Mouse (Mus musculus) urinary bladder, adult 2 months (tissue): ENCODE data around the gene Klhl12. TPM values are rescaled to one million over a fixed set of nuclear protein-coding genes. Genes with fewer than 3 reads are reported as not detected.
"Not testable (repeated sequence)": the region's sequence is repeated elsewhere in the genome, so short reads cannot be mapped to it uniquely, and the experiment has no call there.

ENCODE experiments used
- DNase-seq: peaks from one replicate; pipeline ENCODE4 v3.0.0; 2022; ENCODE audit warnings: low spot score
- polyA plus RNA-seq: library from polyadenylated mRNA; depleted of rRNA; stranded (reverse); fragments of >200 nt; gene quantifications from 2 replicates; pipeline ENCODE4 v1.2.3, GENCODE M21; 2012

Gene Klhl12
- polyA plus RNA-seq, 1 experiment, result 15.2 TPM

- not testable (repeated sequence) for DNase-seq
Measured at GRCm38 (mm10) chr1:134448537-134448936, 6.8 kb upstream of the Klhl12 start.

- DNase-seq, result no peak
Measured at GRCm38 (mm10) chr1:134450201-134450600, 5.1 kb upstream of the Klhl12 start.

DNA sequence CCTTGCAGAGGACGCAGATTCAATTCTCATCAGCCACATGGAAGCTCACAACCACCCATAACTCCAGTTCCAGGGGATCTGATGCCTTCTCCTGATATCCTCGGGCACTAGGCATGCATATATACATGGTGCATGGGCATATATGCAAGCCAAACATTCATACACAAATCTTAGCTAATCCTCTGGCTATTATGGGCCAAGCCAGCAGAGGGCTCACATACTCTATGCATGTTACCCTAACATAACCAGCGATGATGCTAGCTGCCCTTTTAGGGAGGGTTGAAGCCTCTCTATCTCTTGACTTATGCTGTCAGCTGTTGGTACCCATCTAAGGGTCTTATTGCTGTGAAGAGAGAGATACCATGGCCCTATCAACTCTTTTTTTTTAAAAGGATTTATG, 4.3 kb upstream of the Klhl12 start:
- DNase-seq, result no peak

DNA sequence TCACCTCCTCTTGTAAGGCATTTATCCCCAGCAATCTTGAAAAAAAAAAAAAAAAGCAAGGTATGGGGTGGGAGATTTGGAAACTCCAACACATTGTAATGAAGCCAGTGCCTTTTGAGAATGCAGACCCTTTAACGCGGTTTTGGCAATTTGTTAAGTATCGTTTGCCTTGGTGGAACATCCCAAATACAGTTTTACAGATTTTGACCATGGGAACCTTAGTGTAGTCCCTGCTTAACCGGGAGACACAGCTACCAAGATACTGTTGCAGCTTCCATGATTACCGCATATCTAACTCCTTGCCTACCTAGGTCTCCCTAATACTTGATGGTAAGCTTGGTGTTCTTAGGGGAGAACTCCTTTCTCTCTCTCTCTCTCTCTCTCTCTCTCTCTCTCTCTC, 729 bp downstream of the Klhl12 start:
- no peak for DNase-seq

DNA sequence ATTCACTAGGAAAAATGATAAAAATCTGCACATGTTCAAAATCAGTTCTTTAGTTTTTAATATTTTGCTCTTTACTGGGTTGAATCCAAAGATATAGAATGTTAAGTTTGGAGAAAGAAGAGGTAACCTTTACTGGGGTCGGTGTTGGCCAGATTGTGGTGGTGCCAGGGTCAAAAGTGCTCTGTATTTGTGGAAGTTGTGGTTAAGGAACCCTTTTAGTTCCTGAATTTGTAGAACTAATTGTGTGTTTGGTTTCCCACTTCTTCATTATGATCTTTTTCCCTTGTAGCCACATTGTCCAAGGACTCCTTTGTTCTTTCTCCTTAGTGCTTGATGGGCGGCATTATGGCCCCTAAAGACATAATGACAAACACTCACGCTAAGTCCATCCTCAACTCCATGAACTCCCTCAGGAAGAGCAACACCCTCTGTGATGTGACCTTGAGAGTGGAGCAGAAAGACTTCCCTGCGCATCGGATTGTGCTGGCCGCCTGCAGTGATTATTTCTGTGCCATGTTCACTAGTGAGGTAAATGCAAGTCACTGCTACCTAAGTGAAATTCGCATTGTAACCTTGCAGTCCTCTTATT, 2.9 kb downstream of the Klhl12 start:
- DNase-seq, result no peak

GRCm38 (mm10) chr1:134460294-134461284, 5.3 kb downstream of the Klhl12 start:
- no peak for DNase-seq

DNA sequence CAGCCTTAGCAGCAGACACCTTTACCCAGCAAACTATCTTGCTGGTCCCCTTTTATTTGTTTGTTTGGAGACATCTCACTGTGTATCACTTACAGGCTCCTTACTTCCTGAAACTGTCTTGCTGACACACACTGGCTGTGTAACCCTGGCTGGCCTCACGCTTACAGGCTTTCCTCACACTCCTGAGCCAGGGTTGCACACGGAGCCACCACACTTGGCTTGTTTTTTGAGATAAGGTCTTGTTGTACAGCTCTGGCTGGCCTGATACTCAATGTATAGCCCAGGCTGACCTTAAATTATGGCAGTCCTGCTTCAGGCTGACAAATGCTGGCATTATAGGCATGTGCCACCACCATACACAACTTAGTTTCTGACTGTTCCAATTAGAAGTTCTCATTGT, 29.3 kb downstream of the Klhl12 start:
- DNase-seq, result no peak

DNA sequence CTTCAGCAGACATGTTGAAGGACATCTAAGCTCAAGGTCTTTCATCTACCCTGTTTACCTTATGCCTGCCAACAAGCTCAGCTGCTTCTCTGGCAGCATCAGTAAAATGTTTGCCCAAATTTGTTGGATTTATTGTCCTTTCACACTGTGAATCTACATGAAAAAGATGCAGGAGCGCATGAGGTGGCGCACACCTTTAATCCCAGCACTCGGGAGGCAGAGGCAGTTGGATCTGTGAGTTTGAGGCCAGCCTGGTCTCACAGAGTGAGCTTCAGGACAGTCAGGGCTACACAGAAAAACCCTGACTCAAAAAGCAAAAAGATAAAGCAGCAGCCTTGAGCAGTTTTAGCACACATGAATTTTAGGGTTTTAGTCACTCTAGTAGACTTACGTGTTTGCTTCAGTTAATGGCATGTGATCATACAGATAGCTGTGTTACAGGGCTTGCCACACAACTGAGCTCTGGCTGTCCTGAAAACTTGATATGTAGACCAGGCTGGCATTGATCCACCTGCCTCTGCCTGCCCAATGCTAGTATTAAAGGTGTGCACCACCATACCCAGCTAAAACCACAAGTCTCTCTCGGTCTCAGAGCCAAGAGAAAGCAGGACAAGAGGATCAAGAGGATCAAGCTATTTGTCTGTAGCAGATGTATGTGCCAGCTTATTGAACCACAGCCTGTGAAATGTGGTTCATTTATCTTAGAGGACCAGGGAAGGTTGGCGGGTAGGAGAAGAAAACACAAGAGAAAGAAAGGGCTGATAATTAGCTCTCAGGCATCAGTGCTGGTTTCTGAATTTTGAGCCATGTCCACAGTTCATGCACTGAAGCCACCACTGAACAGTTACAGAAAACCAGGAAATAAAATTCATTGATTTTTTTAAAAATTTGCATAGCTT, 35.8 kb downstream of the Klhl12 start:
- no peak for DNase-seq

- DNase-seq, result no peak
Measured at GRCm38 (mm10) chr1:134492276-134492675, 36.9 kb downstream of the Klhl12 start.

DNA sequence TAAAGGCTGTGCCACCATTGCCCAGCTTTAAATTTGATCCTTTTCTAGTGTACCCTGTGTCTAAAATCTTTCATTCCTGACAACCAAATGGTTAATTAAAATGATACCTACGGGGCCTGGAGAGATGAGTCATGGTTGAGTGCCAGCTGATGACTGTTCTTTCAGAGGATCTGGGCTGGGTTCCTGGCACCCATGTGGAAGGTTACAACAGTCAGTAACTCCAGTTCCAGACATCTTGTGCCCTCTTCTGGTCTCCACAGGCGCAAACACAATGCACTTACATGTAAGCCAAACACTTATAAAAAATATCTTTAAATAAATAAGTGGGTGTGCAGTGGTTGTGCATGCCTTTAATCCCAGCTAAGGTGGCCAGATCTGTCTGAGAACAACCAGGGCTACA, 38.2 kb downstream of the Klhl12 start:
- no peak for DNase-seq

- no peak for DNase-seq
Measured at GRCm38 (mm10) chr1:134493956-134494355, 38.6 kb downstream of the Klhl12 start.

DNA sequence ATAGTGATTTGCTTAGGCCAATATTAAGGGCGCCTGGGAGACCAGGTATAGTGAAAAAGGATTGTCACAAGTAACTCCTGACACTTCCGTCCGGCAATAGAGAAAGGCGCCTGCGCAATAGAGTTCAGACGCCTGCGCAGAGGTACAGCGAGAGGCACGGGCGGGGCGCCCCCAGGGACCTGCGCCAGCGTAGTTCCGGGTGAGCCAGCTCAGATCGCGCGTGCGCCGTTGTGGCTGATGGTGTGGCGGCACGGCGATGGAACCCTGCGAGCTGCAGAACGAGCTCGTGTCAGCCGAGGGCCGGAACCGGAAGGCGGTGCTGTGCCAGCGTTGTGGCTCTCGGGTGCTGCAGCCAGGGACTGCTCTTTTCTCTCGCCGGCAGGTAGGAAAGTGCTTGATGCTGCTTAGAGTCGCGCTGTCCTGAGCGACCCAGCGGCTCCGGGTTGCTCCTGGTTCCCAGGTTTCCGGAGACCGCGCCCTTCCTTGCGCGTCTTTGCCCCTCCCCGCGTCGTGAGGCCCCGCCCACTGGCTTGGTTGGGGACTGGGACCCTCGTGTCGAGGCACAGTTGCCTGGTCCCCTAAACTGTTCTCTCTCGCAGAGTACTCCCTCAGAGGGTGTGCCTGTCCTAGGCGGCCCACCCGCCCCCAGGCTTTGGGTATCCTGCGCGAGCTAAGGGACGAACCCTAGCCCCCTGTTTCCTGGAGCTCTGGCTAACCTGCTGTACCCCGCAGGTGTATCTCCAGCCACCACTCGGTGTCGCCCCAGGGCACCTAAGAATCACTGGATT, 39.3 kb downstream of the Klhl12 start, which contains the start of gene Rabif:
Gene Rabif, plus strand, starts transcription at position 221 of the 788 bp plus-strand sequence.
- peak; percentile 98 for DNase-seq

GRCm38 (mm10) chr1:134495216-134495539, 39.8 kb downstream of the Klhl12 start:
- no peak for DNase-seq

DNA sequence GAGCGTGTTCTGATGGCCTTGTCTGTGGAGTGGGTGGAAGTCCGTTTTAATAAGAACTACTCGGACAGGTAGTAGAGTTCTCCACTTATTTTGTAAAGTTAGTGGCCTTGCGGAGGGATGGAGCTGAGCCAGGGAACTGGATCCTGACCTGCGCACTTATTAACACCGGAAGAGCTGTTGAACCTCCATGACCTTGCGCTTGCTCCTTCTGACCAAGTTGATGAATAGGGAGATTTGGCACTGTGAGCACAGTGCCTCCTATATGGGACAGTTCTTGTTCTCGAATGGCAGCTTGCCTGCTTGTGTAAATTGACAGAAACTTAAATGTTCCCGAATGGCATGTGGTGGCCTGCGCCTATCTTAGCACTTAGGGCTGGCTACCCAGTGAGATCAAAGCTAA, 40.7 kb downstream of the Klhl12 start:
- no peak for DNase-seq

DNA sequence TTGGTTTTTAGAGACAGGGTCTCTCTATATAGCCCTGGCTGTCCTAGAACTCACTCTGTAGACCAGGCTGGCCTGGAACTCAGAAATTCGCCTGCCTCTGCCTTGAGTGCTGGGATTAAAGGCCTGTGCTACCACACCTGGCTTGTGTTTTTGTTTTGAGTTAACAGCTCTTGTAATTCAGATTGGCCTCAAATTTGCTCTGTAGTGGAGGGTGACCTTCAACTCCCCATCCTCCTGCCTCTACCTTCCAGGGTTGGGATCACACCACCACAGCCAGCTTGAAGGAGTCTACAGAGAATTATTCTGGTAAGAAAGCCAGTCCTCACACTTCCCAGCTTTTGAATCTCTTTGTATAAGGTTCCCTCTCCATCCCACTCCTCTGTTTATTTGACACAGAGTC, 45.6 kb downstream of the Klhl12 start:
- no peak for DNase-seq

DNA sequence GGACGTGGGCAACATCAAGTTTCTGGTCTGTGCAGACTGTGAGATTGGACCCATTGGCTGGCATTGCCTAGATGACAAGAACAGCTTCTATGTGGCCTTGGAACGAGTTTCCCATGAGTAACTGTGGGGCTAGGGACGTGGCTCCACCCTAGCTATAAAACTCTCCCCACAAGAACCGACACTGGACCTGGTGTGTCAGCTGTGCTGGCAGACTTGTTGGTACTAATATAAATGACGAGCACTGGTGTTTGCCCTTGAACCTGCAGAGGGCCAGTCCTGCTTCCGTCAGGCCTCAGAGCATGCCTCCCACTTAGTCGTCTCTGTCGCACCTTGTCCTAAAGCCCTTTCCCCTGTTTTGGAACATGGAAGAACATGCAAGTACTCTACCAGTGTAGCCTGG, 50.9 kb downstream of the Klhl12 start:
- DNase-seq, result no peak

DNA sequence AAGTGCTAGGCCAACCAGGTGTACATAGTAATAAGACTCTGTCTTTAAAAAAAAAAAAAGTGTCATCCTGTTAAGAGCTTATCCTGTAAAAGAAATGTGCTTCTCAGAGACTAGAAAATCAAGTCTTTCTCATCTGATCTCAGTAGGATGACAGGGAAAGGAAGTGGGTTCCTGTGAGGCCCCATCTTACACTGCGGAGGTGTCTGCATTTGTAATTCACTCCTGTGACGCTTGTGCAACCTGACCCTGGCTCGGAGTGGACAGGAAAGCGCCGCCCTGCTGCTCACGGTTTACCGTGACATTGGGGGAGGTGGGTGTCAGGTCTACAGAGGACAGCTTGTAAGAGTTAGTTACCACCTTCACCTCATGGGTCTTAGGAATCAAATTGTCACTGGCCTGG, 54.7 kb downstream of the Klhl12 start:
- DNase-seq, result no peak

GRCm38 (mm10) chr1:134512183-134512582, 56.9 kb downstream of the Klhl12 start:
- DNase-seq, result no peak

- DNase-seq, result no peak
Measured at GRCm38 (mm10) chr1:134512584-134512983, 57.3 kb downstream of the Klhl12 start.

GRCm38 (mm10) chr1:134513312-134513860, 58.1 kb downstream of the Klhl12 start:
- DNase-seq, result peak; percentile 55
